Mouse (Mus musculus) intestine, embryonic 16.5 days (tissue): ENCODE results near the gene Dop1b. TPM values are rescaled to one million over a fixed set of nuclear protein-coding genes. Genes with fewer than 3 reads are reported as not detected.
"Not testable (repeated sequence)": the region's sequence is repeated elsewhere in the genome, so short reads cannot be mapped to it uniquely, and the experiment has no call there.

Experiments
- ATAC-seq: fragments of 200-750 bp; cut with Nextera tagmentation; 2 replicates; pipeline ENCODE4 v1.8.0; 2017; ENCODE audit warnings: moderate TSS enrichment, moderate library complexity
- H3K27ac ChIP-seq: fragments of 300-500 bp; sonication (generic); 2 replicates; pipeline ENCODE4 v1.5.1; 2014; ENCODE audit warnings: mild to moderate bottlenecking, low read length
- H3K27me3 ChIP-seq: fragments of 300-500 bp; sonication (generic); replicated peaks from 2 replicates; pipeline ENCODE4 v1.6.1; 2014; ENCODE audit warnings: low read length, control low read depth, mixed read lengths; ENCODE audit not compliant: control insufficient read depth, insufficient read depth
- H3K36me3 ChIP-seq: fragments of 300-500 bp; sonication (generic); 2 replicates; pipeline ENCODE4 v1.6.1; 2014; ENCODE audit warnings: low read length, control low read depth; ENCODE audit not compliant: control insufficient read depth, insufficient read depth
- H3K4me1 ChIP-seq: fragments of 300-500 bp; sonication (generic); 2 replicates; pipeline ENCODE4 v1.6.1; 2014; ENCODE audit warnings: low read length, control low read depth, mixed read lengths; ENCODE audit not compliant: control insufficient read depth, insufficient read depth
- H3K4me2 ChIP-seq: fragments of 300-500 bp; sonication (generic); 2 replicates; pipeline ENCODE4 v1.6.1; 2014; ENCODE audit warnings: low read depth, low read length, control low read depth
- H3K4me3 ChIP-seq: fragments of 300-500 bp; sonication (generic); 2 replicates; pipeline ENCODE4 v1.5.1; 2014; ENCODE audit warnings: mild to moderate bottlenecking, low read length
- H3K9ac ChIP-seq: fragments of 300-500 bp; sonication (generic); 2 replicates; pipeline ENCODE4 v1.6.1; 2014; ENCODE audit warnings: low read depth, low read length
- H3K9me3 ChIP-seq: fragments of 300-500 bp; sonication (generic); 2 replicates; pipeline ENCODE4 v1.6.1; 2016; ENCODE audit warnings: low read length, control low read depth; ENCODE audit not compliant: control insufficient read depth
- WGBS: fragments of 180-500 bp; shearing (Covaris S2); extraction: QIAGEN DNeasy Blood & Tissue Kit; methylation state at CpG from one replicate; pipeline ENCODE4 v1.1.7; 2014; 5-methylcytosine and 5-hydroxymethylcytosine counted together
- polyA plus RNA-seq: library from polyadenylated mRNA; unstranded; fragments of >200 nt; fragmentation: Nextera tagmentation; extraction: Ambion mirVana; gene quantifications from 2 replicates; pipeline ENCODE4 v1.2.1, GENCODE M21; 2015

The Dop1b gene
- polyA plus RNA-seq, 1 experiment from 2014 or later = 14.4 TPM

GRCm38 (mm10) chr16:93764597-93764996 is 52.9 kb downstream of the Dop1b start:
- H3K9me3 ChIP-seq = no peaks in the 10 kb centered on the region
- H3K9ac ChIP-seq = no peak overlapping the region
- no peaks in the 10 kb centered on the region for H3K27me3 ChIP-seq
- 0 out of 2 replicates have a peak, but pooled peaks cover 4% of the 10 kb centered on the region for H3K36me3 ChIP-seq
- 62% methylated on average over 4 of the region's 4 CpGs for WGBS
- no peak overlapping the region for H3K4me3 ChIP-seq
- H3K4me2 ChIP-seq = no peak overlapping the region
- no peak overlapping the region for H3K27ac ChIP-seq
- no peak for ATAC-seq
- H3K4me1 ChIP-seq = no peaks in the 10 kb centered on the region

- no peaks in the 10 kb centered on the region for H3K4me1 ChIP-seq
- H3K9me3 ChIP-seq = no peaks in the 10 kb centered on the region
- ATAC-seq = peak; percentile 60; the same call in 1 of the 2 replicates
- H3K27ac ChIP-seq = no peak overlapping the region
- H3K4me3 ChIP-seq = no peak overlapping the region
- no peak overlapping the region for H3K4me2 ChIP-seq
- 0 out of 2 replicates have a peak, but pooled peaks cover 4% of the 10 kb centered on the region for H3K36me3 ChIP-seq
- WGBS = 51% methylated on average over 4 of the region's 4 CpGs
- no peak overlapping the region for H3K9ac ChIP-seq
- no peaks in the 10 kb centered on the region for H3K27me3 ChIP-seq
Measured at GRCm38 (mm10) chr16:93766956-93767355, 55.3 kb downstream of the Dop1b start.

- H3K4me3 ChIP-seq = no peak overlapping the region
- ATAC-seq = 0 out of 2 replicates have a peak, but pooled peaks have one; percentile 5
- 74% methylated on average over 6 of the region's 6 CpGs for WGBS
- no peak overlapping the region for H3K27ac ChIP-seq
- H3K4me2 ChIP-seq = no peak overlapping the region
- no peaks in the 10 kb centered on the region for H3K4me1 ChIP-seq
- no peak overlapping the region for H3K9ac ChIP-seq
- no peaks in the 10 kb centered on the region for H3K36me3 ChIP-seq
- H3K27me3 ChIP-seq = no peaks in the 10 kb centered on the region
- no peaks in the 10 kb centered on the region for H3K9me3 ChIP-seq
Measured at GRCm38 (mm10) chr16:93767548-93767947, 55.8 kb downstream of the Dop1b start.

GRCm38 (mm10) chr16:93769621-93770020 is 57.9 kb downstream of the Dop1b start:
- H3K36me3 ChIP-seq = no peaks in the 10 kb centered on the region
- WGBS = 70% methylated on average over 15 of the region's 15 CpGs
- no peak overlapping the region for H3K4me3 ChIP-seq
- no peak overlapping the region for H3K27ac ChIP-seq
- no peaks in the 10 kb centered on the region for H3K4me1 ChIP-seq
- H3K9ac ChIP-seq = no peak overlapping the region
- no peaks in the 10 kb centered on the region for H3K9me3 ChIP-seq
- ATAC-seq = no peak
- no peaks in the 10 kb centered on the region for H3K27me3 ChIP-seq
- H3K4me2 ChIP-seq = no peak overlapping the region

GRCm38 (mm10) chr16:93770271-93770926 is 58.7 kb downstream of the Dop1b start:
- H3K27ac ChIP-seq = no peak overlapping the region
- H3K4me2 ChIP-seq = no peak overlapping the region
- WGBS = 68% methylated on average over 32 of the region's 32 CpGs
- no peak overlapping the region for H3K4me3 ChIP-seq
- H3K4me1 ChIP-seq = no peaks in the 10 kb centered on the region
- H3K9me3 ChIP-seq = no peaks in the 10 kb centered on the region
- peak; percentile 24; the same call in 1 of the 2 replicates for ATAC-seq
- H3K9ac ChIP-seq = no peak overlapping the region
- H3K27me3 ChIP-seq = no peaks in the 10 kb centered on the region
- no peaks in the 10 kb centered on the region for H3K36me3 ChIP-seq

- H3K4me1 ChIP-seq = peaks cover 3% of the 10 kb centered on the region; the same call in 1 of the 2 replicates
- no peak for ATAC-seq
- H3K9me3 ChIP-seq = no peaks in the 10 kb centered on the region
- no peak overlapping the region for H3K4me3 ChIP-seq
- peaks cover 4% of the 10 kb centered on the region for H3K36me3 ChIP-seq
- H3K27ac ChIP-seq = no peak overlapping the region
- WGBS = 75% methylated on average over 5 of the region's 5 CpGs
- H3K4me2 ChIP-seq = no peak overlapping the region
- H3K9ac ChIP-seq = no peak overlapping the region
- no peaks in the 10 kb centered on the region for H3K27me3 ChIP-seq
Measured at GRCm38 (mm10) chr16:93774658-93775057, 63.0 kb downstream of the Dop1b start.

- 76% methylated on average over 5 of the region's 5 CpGs for WGBS
Measured at GRCm38 (mm10) chr16:93776468-93776867, 64.8 kb downstream of the Dop1b start.

GRCm38 (mm10) chr16:93777247-93777999 is 65.7 kb downstream of the Dop1b start:
- H3K36me3 ChIP-seq = peaks cover 4% of the 10 kb centered on the region
- WGBS = 56% methylated on average over 14 of the region's 14 CpGs

More at GRCm38 (mm10) chr16:93776468-93776867, 64.8 kb downstream of the Dop1b start:
- H3K27me3 ChIP-seq = no peaks in the 10 kb centered on the region
- H3K36me3 ChIP-seq = peaks cover 4% of the 10 kb centered on the region
- H3K4me1 ChIP-seq = peaks cover 7% of the 10 kb centered on the region; the same call in 1 of the 2 replicates
- no peak overlapping the region for H3K4me3 ChIP-seq
- H3K27ac ChIP-seq = no peak overlapping the region
- no peak overlapping the region for H3K4me2 ChIP-seq
- no peaks in the 10 kb centered on the region for H3K9me3 ChIP-seq
- H3K9ac ChIP-seq = no peak overlapping the region
- no peak for ATAC-seq

GRCm38 (mm10) chr16:93778393-93778792 is 66.7 kb downstream of the Dop1b start:
- H3K9me3 ChIP-seq, H3K36me3 ChIP-seq, ATAC-seq, H3K9ac ChIP-seq, H3K4me2 ChIP-seq, H3K27ac ChIP-seq, H3K4me1 ChIP-seq, H3K27me3 ChIP-seq, H3K4me3 ChIP-seq: not testable (repeated sequence)
- WGBS = 81% methylated on average over 4 of the region's 4 CpGs

More at GRCm38 (mm10) chr16:93777247-93777999, 65.7 kb downstream of the Dop1b start:
- Histone ChIP-seq H3K9me3 (no peaks in the 10 kb centered on the region), H3K9ac (no peak overlapping the region), H3K27me3 (no peaks in the 10 kb centered on the region), H3K4me1 (peaks cover 7% of the 10 kb centered on the region; the same call in 1 of the 2 replicates), H3K27ac (no peak overlapping the region), H3K4me2 (no peak overlapping the region), H3K4me3 (no peak overlapping the region)
- ATAC-seq = no peak
